Mouse (Mus musculus): ENCODE results near the gene Snapc3.

Snapc3 gene

GRCm38 (mm10) chr4:83417160-83417819 lies at the start of gene Snapc3:
TSS of gene Snapc3 (plus strand) at chr4:83417724.
- DNase-seq (ENCODE audit: low spot score in 2 of 2): peak; percentile 94 to 95

- no peak for DNase-seq (ENCODE audit: low spot score in 2 of 2)
Observed at GRCm38 (mm10) chr4:83373381-83373780, 44.1 kb upstream of the Snapc3 start.

- no peak for DNase-seq (ENCODE audit: low spot score in 2 of 2)
Observed at GRCm38 (mm10) chr4:83375650-83376049, 41.9 kb upstream of the Snapc3 start.

- DNase-seq (ENCODE audit: low spot score in 2 of 2): no peak
Observed at GRCm38 (mm10) chr4:83376461-83377015, 41.0 kb upstream of the Snapc3 start.

GRCm38 (mm10) chr4:83379036-83379435 lies 38.5 kb upstream of the Snapc3 start:
- no peak for DNase-seq (ENCODE audit: low spot score in 2 of 2)

- DNase-seq (ENCODE audit: low spot score in 2 of 2): no peak
Observed at GRCm38 (mm10) chr4:83379746-83380145, 37.8 kb upstream of the Snapc3 start.

- DNase-seq (ENCODE audit: low spot score in 2 of 2): no peak
Observed at GRCm38 (mm10) chr4:83380266-83380665, 37.3 kb upstream of the Snapc3 start.

- DNase-seq (ENCODE audit: low spot score in 2 of 2): peak in 1 of 2 experiments; percentile 37
Observed at GRCm38 (mm10) chr4:83383899-83384490, 33.5 kb upstream of the Snapc3 start.

GRCm38 (mm10) chr4:83385091-83385490 lies 32.4 kb upstream of the Snapc3 start:
- no peak for DNase-seq (ENCODE audit: low spot score in 2 of 2)

- DNase-seq (ENCODE audit: low spot score in 2 of 2): no peak
Observed at GRCm38 (mm10) chr4:83390551-83390950, 27.0 kb upstream of the Snapc3 start.

- DNase-seq (ENCODE audit: low spot score in 2 of 2): peak in 1 of 2 experiments; percentile 18
Observed at GRCm38 (mm10) chr4:83391956-83392355, 25.6 kb upstream of the Snapc3 start.

- no peak for DNase-seq (ENCODE audit: low spot score in 2 of 2)
Observed at GRCm38 (mm10) chr4:83393733-83394132, 23.8 kb upstream of the Snapc3 start.

GRCm38 (mm10) chr4:83396346-83396745 lies 21.2 kb upstream of the Snapc3 start:
- DNase-seq (ENCODE audit: low spot score in 2 of 2): no peak

- no peak for DNase-seq (ENCODE audit: low spot score in 2 of 2)
Observed at GRCm38 (mm10) chr4:83396996-83397770, 20.3 kb upstream of the Snapc3 start.

GRCm38 (mm10) chr4:83398527-83398926 lies 19.0 kb upstream of the Snapc3 start:
- DNase-seq (ENCODE audit: low spot score in 2 of 2): no peak

- no peak for DNase-seq (ENCODE audit: low spot score in 2 of 2)
Observed at GRCm38 (mm10) chr4:83400691-83401595, 16.6 kb upstream of the Snapc3 start.

GRCm38 (mm10) chr4:83401712-83402111 lies 15.8 kb upstream of the Snapc3 start:
- no peak for DNase-seq (ENCODE audit: low spot score in 2 of 2)

GRCm38 (mm10) chr4:83407688-83408087 lies 9.8 kb upstream of the Snapc3 start:
- no peak for DNase-seq (ENCODE audit: low spot score in 2 of 2)

- DNase-seq (ENCODE audit: low spot score in 2 of 2): no peak
Observed at GRCm38 (mm10) chr4:83409867-83410505, 7.5 kb upstream of the Snapc3 start.

GRCm38 (mm10) chr4:83412060-83412459 lies 5.5 kb upstream of the Snapc3 start:
- DNase-seq (ENCODE audit: low spot score in 2 of 2): no peak
